Mouse (Mus musculus): ENCODE results near the gene Mat2a. TPM values are rescaled to one million over a fixed set of nuclear protein-coding genes. Genes with fewer than 3 reads are reported as not detected.
A peak's percentile ranks its signal among the peaks of the same experiment; 100 is the strongest.

Mat2a gene
- polyA plus RNA-seq, 1 experiment from 2014 or later, result 439 TPM

- Histone ChIP-seq H3K4me3 (replicated peaks) (no peak overlapping the region), H3K36me3 (no peaks in the 10 kb centered on the region), H3K4me1 (replicated peaks) (no peaks in the 10 kb centered on the region), H3K27me3 (no peaks in the 10 kb centered on the region), H3K9ac (replicated peaks) (no peak overlapping the region), H3K4me2 (replicated peaks) (no peak overlapping the region), H3K9me3 (no peaks in the 10 kb centered on the region), H3K27ac (no peak overlapping the region)
- ATAC-seq, result no peak
- WGBS, result 82% methylated on average over 7 of the region's 7 CpGs
Measured at GRCm38 (mm10) chr6:72405356-72405755, 34.0 kb downstream of the Mat2a start.

DNA sequence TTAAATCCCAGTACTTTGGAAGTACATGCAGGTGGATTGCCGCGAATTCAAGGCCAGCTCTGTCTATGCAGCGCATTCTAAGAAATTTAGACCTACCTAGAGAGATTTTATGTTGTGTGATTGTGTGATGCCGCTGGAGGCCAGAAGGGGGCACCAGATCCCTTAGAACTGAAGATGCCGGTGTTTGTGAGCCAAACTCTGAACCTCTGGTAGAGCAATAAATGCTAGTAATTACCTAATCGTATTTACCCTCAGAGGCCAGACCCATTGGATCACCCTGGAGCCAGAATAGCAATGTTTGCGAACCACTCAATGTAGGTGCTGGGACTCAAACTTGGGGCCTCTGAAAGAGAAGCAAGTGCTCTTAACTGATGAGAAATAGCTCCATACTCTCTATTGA lies 37.5 kb downstream of the Mat2a start:
- no peaks in the 10 kb centered on the region for H3K4me1 ChIP-seq (replicated peaks)
- WGBS, result 24% methylated on average over 7 of the region's 7 CpGs
- H3K9ac ChIP-seq (replicated peaks), result no peak overlapping the region
- H3K27ac ChIP-seq, result no peak overlapping the region
- H3K36me3 ChIP-seq, result no peaks in the 10 kb centered on the region
- no peaks in the 10 kb centered on the region for H3K27me3 ChIP-seq
- no peak for ATAC-seq
- no peak overlapping the region for H3K4me2 ChIP-seq (replicated peaks)
- H3K4me3 ChIP-seq (replicated peaks), result no peak overlapping the region
- H3K9me3 ChIP-seq, result no peaks in the 10 kb centered on the region

GRCm38 (mm10) chr6:72399967-72400366 lies 39.4 kb downstream of the Mat2a start:
- no peak overlapping the region for H3K27ac ChIP-seq
- 67% methylated on average over 2 of the region's 2 CpGs for WGBS
- ATAC-seq, result no peak
- H3K4me2 ChIP-seq (replicated peaks), result no peak overlapping the region
- H3K9ac ChIP-seq (replicated peaks), result no peak overlapping the region
- no peaks in the 10 kb centered on the region for H3K27me3 ChIP-seq
- H3K9me3 ChIP-seq, result no peaks in the 10 kb centered on the region
- no peak overlapping the region for H3K4me3 ChIP-seq (replicated peaks)
- H3K4me1 ChIP-seq (replicated peaks), result no peaks in the 10 kb centered on the region
- H3K36me3 ChIP-seq, result no peaks in the 10 kb centered on the region

GRCm38 (mm10) chr6:72396837-72397251 lies 42.5 kb downstream of the Mat2a start:
- no peak for ATAC-seq

DNA sequence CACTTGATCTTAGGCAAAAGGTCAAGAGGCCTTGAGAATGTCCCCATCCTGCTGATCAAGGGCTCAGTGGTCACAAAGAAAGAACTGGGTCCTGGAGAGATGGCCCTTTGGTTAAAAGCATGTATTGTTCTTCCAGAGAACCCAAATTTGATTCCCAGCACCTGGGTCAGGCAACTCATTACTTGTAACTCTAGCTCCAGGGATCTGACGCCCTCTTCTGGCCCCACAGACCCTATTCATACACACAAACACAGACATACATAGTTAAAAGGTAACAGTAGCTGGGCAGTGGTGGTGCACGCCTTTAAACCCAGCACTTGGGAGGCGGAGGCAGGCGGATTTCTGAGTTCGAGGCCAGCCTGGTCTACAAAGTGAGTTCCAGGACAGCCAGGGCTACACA lies 47.0 kb downstream of the Mat2a start:
- no peaks in the 10 kb centered on the region for H3K36me3 ChIP-seq
- no peak for ATAC-seq
- WGBS, result 89% methylated on average over 5 of the region's 5 CpGs
- no peak overlapping the region for H3K27ac ChIP-seq
- no peaks in the 10 kb centered on the region for H3K9me3 ChIP-seq
- peaks cover 12% of the 10 kb centered on the region for H3K27me3 ChIP-seq
- no peak overlapping the region for H3K9ac ChIP-seq (replicated peaks)
- H3K4me3 ChIP-seq (replicated peaks), result no peak overlapping the region
- no peak overlapping the region for H3K4me2 ChIP-seq (replicated peaks)
- peaks cover 12% of the 10 kb centered on the region for H3K4me1 ChIP-seq (replicated peaks)

More at GRCm38 (mm10) chr6:72396837-72397251, 42.5 kb downstream of the Mat2a start:
- Histone ChIP-seq H3K27me3 (peaks cover 3% of the 10 kb centered on the region; the same call in 1 of the 2 replicates), H3K4me2 (replicated peaks) (no peak overlapping the region), H3K36me3 (no peaks in the 10 kb centered on the region), H3K27ac (no peak overlapping the region), H3K4me1 (replicated peaks) (no peaks in the 10 kb centered on the region), H3K9me3 (no peaks in the 10 kb centered on the region), H3K4me3 (replicated peaks) (no peak overlapping the region), H3K9ac (replicated peaks) (no peak overlapping the region)
- 87% methylated on average over 10 of the region's 10 CpGs for WGBS

- Histone ChIP-seq H3K9me3 (no peaks in the 10 kb centered on the region), H3K4me3 (replicated peaks) (no peak overlapping the region), H3K27me3 (peaks cover 12% of the 10 kb centered on the region), H3K9ac (replicated peaks) (no peak overlapping the region), H3K4me2 (replicated peaks) (peak overlapping the region; percentile 50), H3K4me1 (replicated peaks) (peaks cover 12% of the 10 kb centered on the region), H3K27ac (no peak overlapping the region), H3K36me3 (no peaks in the 10 kb centered on the region)
- peak; percentile 34; the same call in 1 of the 2 replicates for ATAC-seq
- 13% methylated on average over 12 of the region's 12 CpGs for whole genome bisulfite sequencing
Measured at GRCm38 (mm10) chr6:72390795-72391521, 48.4 kb downstream of the Mat2a start.

GRCm38 (mm10) chr6:72389941-72390771 lies 49.2 kb downstream of the Mat2a start, which contains the start of gene Vamp8:
TSS of gene Vamp8 (minus strand) at chr6:72390703.
- H3K4me2 ChIP-seq (replicated peaks), result peak within 1 kb of the TSS; percentile 50
- peaks cover 12% of the 10 kb centered on the region for H3K27me3 ChIP-seq
- no peak within 1 kb of the TSS for H3K27ac ChIP-seq
- ATAC-seq, result peak; percentile 70
- peaks cover 12% of the 10 kb centered on the region for H3K4me1 ChIP-seq (replicated peaks)
- no peaks in the 10 kb centered on the region for H3K9me3 ChIP-seq
- H3K36me3 ChIP-seq, result no peaks in the 10 kb centered on the region
- 2% methylated on average over 32 of the region's 33 CpGs for WGBS
- peak within 1 kb of the TSS; percentile 28 for H3K4me3 ChIP-seq (replicated peaks)
- peak within 1 kb of the TSS; percentile 15 for H3K9ac ChIP-seq (replicated peaks)

DNA sequence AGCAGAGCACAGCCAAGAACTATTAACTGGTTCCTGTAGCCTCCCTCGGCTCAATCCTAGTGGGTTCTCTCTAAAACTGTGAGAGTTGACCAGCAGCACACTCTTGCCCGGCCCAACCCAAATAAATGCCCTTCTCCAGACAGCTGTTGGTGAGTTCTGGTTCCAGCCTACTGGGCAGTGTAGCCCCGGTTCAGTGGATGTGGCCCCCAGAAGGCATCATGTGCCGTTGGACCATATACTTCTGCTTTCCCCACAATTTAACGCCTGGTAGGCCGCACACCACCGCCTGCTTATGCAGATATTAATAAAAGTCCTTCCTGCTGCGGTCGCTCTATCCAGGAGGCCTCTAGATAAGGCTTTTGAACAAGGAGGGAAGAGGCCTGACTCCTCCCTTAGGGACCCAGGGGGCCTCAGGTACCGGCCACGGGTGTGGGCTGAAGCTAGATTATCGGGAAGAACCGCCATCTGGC lies 49.9 kb downstream of the Mat2a start:
- H3K27me3 ChIP-seq, result peaks cover 12% of the 10 kb centered on the region
- no peak overlapping the region for H3K27ac ChIP-seq
- peak overlapping the region; percentile 15 for H3K9ac ChIP-seq (replicated peaks)
- no peaks in the 10 kb centered on the region for H3K9me3 ChIP-seq
- H3K36me3 ChIP-seq, result no peaks in the 10 kb centered on the region
- peak; percentile 43; the same call in 1 of the 2 replicates for ATAC-seq
- peak overlapping the region; percentile 50 for H3K4me2 ChIP-seq (replicated peaks)
- WGBS, result 35% methylated on average over 13 of the region's 13 CpGs
- H3K4me1 ChIP-seq (replicated peaks), result peaks cover 12% of the 10 kb centered on the region
- peak overlapping the region; percentile 28 for H3K4me3 ChIP-seq (replicated peaks)

GRCm38 (mm10) chr6:72388791-72389329 lies 50.5 kb downstream of the Mat2a start:
- no peaks in the 10 kb centered on the region for H3K36me3 ChIP-seq
- H3K4me3 ChIP-seq (replicated peaks), result no peak overlapping the region
- H3K4me1 ChIP-seq (replicated peaks), result peaks cover 12% of the 10 kb centered on the region
- H3K9ac ChIP-seq (replicated peaks), result no peak overlapping the region
- no peaks in the 10 kb centered on the region for H3K9me3 ChIP-seq
- no peak overlapping the region for H3K27ac ChIP-seq
- 95% methylated on average over 6 of the region's 6 CpGs for WGBS
- no peak overlapping the region for H3K4me2 ChIP-seq (replicated peaks)
- H3K27me3 ChIP-seq, result peaks cover 12% of the 10 kb centered on the region
- no peak for ATAC-seq

DNA sequence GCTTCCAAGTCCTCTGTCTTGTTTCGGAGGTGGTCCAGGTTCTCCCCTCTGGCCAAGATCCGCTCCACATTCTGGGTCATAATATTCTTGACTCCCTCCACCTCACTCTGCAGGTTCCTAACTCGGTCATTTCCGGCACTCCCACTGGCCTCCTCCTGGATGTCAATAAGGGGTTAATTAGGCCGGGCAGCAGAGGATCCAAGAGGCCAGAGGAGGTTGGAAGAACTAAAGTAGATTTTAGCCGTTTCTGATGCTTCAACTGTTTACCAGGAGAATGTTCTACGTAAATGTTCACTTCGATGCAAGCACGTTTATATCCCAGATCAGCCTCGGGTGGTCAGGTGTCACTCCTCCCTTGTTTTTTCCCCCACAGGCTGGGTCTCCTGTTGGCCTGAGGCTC lies 51.1 kb downstream of the Mat2a start:
- peaks cover 12% of the 10 kb centered on the region for H3K27me3 ChIP-seq
- no peaks in the 10 kb centered on the region for H3K36me3 ChIP-seq
- H3K4me3 ChIP-seq (replicated peaks), result no peak overlapping the region
- no peak overlapping the region for H3K9ac ChIP-seq (replicated peaks)
- no peak for ATAC-seq
- H3K9me3 ChIP-seq, result no peaks in the 10 kb centered on the region
- H3K27ac ChIP-seq, result no peak overlapping the region
- H3K4me1 ChIP-seq (replicated peaks), result peaks cover 12% of the 10 kb centered on the region
- no peak overlapping the region for H3K4me2 ChIP-seq (replicated peaks)
- WGBS, result 74% methylated on average over 10 of the region's 10 CpGs

GRCm38 (mm10) chr6:72387816-72388215 lies 51.5 kb downstream of the Mat2a start:
- Histone ChIP-seq H3K36me3 (no peaks in the 10 kb centered on the region), H3K9me3 (no peaks in the 10 kb centered on the region), H3K4me3 (replicated peaks) (no peak overlapping the region), H3K9ac (replicated peaks) (no peak overlapping the region), H3K4me2 (replicated peaks) (no peak overlapping the region), H3K27ac (no peak overlapping the region), H3K4me1 (replicated peaks) (peaks cover 12% of the 10 kb centered on the region), H3K27me3 (peaks cover 10% of the 10 kb centered on the region; the same call in 1 of the 2 replicates)
- 73% methylated on average over 3 of the region's 3 CpGs for WGBS
- ATAC-seq, result no peak

GRCm38 (mm10) chr6:72386561-72386960 lies 52.8 kb downstream of the Mat2a start:
- no peak overlapping the region for H3K4me3 ChIP-seq (replicated peaks)
- H3K27ac ChIP-seq, result no peak overlapping the region
- H3K4me2 ChIP-seq (replicated peaks), result no peak overlapping the region
- peaks cover 11% of the 10 kb centered on the region for H3K27me3 ChIP-seq
- no peaks in the 10 kb centered on the region for H3K9me3 ChIP-seq
- H3K4me1 ChIP-seq (replicated peaks), result peaks cover 12% of the 10 kb centered on the region
- H3K36me3 ChIP-seq, result no peaks in the 10 kb centered on the region
- H3K9ac ChIP-seq (replicated peaks), result no peak overlapping the region
- WGBS, result 92% methylated on average over 2 of the region's 2 CpGs
- no peak for ATAC-seq

All from midbrain, embryonic 13.5 days (tissue).